In genomic region chr9:96735946-96736345, GRCm38 (mm10) we compare ENCODE assay signal across 13 mouse cellular contexts. TPM values are rescaled to one million over a fixed set of nuclear protein-coding genes. Genes with fewer than 3 reads are reported as not detected.
DNase-seq lines count a peak whose midpoint lies in the region; ATAC-seq and TF ChIP-seq lines count a peak whose summit lies in the region.
"Had no signal": no experiment of that assay in that cellular context is flagged by ENCODE, and none has a peak within 500 bp of the region (broad histone marks: within the 10 kb centered on the region; RNA-seq: fewer than 3 reads in every experiment).

No protein-coding gene starts in this region.

- no peaks in the 10 kb centered on the region for H3K9me3 ChIP-seq in hindbrain, embryonic 13.5 days
- no peaks in the 10 kb centered on the region for H3K9me3 ChIP-seq in hindbrain, embryonic 11.5 days (ENCODE audit: control insufficient read depth, low read length)
- H3K9me3 ChIP-seq in midbrain, embryonic 14.5 days (ENCODE audit: control insufficient read depth, low read length): no peaks in the 10 kb centered on the region
- no peaks in the 10 kb centered on the region for H3K9me3 ChIP-seq in midbrain, embryonic 11.5 days (ENCODE audit: control insufficient read depth, low read length)
- H3K9me3 ChIP-seq in limb, embryonic 10.5 days (replicated peaks): no peaks in the 10 kb centered on the region
- H3K9me3 ChIP-seq in liver, embryonic 11.5 days (ENCODE audit: control insufficient read depth, low read length): no peaks in the 10 kb centered on the region

- H3K36me3 ChIP-seq in hindbrain, embryonic 13.5 days: no peaks in the 10 kb centered on the region
- no peaks in the 10 kb centered on the region for H3K36me3 ChIP-seq in hindbrain, embryonic 11.5 days (ENCODE audit: control insufficient read depth, insufficient read depth, low read length)
- H3K36me3 ChIP-seq in midbrain, embryonic 14.5 days (ENCODE audit: control insufficient read depth, insufficient read depth, low read length): no peaks in the 10 kb centered on the region
- no peaks in the 10 kb centered on the region for H3K36me3 ChIP-seq in midbrain, embryonic 11.5 days (ENCODE audit: control insufficient read depth, insufficient read depth, low read length)
- H3K36me3 ChIP-seq in limb, embryonic 10.5 days: no peaks in the 10 kb centered on the region
- H3K36me3 ChIP-seq in liver, embryonic 11.5 days (ENCODE audit: control insufficient read depth, insufficient read depth, low read length): no peaks in the 10 kb centered on the region

- intact Hi-C loops in gastrocnemius, adult 2 months (cut with DNase I): no loop called here

- no peak overlapping the region for H3K4me2 ChIP-seq in hindbrain, embryonic 13.5 days
- no peak overlapping the region for H3K4me2 ChIP-seq in hindbrain, embryonic 11.5 days (replicated peaks; ENCODE audit: low read depth, low read length)
- H3K4me2 ChIP-seq in midbrain, embryonic 14.5 days (ENCODE audit: low read length): no peak overlapping the region
- no peak overlapping the region for H3K4me2 ChIP-seq in midbrain, embryonic 11.5 days
- no peak overlapping the region for H3K4me2 ChIP-seq in liver, embryonic 11.5 days

- WGBS in hindbrain, embryonic 13.5 days: 44% methylated on average over 4 of the region's 4 CpGs
- WGBS in hindbrain, embryonic 11.5 days: 63% methylated on average over 4 of the region's 4 CpGs
- 43% methylated on average over 4 of the region's 4 CpGs for WGBS in midbrain, embryonic 14.5 days
- WGBS in midbrain, embryonic 11.5 days: 65% methylated on average over 4 of the region's 4 CpGs
- 63% methylated on average over 4 of the region's 4 CpGs for WGBS in limb, embryonic 10.5 days
- WGBS in liver, embryonic 11.5 days: 76% methylated on average over 4 of the region's 4 CpGs

- no peak overlapping the region for H3K4me3 ChIP-seq in gastrocnemius, adult 2 months
- H3K4me3 ChIP-seq in hindbrain, embryonic 13.5 days: no peak overlapping the region
- no peak overlapping the region for H3K4me3 ChIP-seq in hindbrain, embryonic 11.5 days (ENCODE audit: low read depth, low read length)
- H3K4me3 ChIP-seq in midbrain, embryonic 14.5 days (replicated peaks; ENCODE audit: low read depth, low read length): no peak overlapping the region
- no peak overlapping the region for H3K4me3 ChIP-seq in midbrain, embryonic 11.5 days (ENCODE audit: low read depth, low read length)
- no peak overlapping the region for H3K4me3 ChIP-seq in limb, embryonic 10.5 days
- H3K4me3 ChIP-seq in liver, embryonic 11.5 days (ENCODE audit: low read depth, low read length): no peak overlapping the region

- peaks cover 38% of the 10 kb centered on the region for H3K4me1 ChIP-seq in hindbrain, embryonic 13.5 days (replicated peaks)
- H3K4me1 ChIP-seq in hindbrain, embryonic 11.5 days (replicated peaks; ENCODE audit: control insufficient read depth, insufficient read depth, low read length): 0 out of 2 replicates have a peak, but pooled peaks cover 2% of the 10 kb centered on the region
- H3K4me1 ChIP-seq in midbrain, embryonic 14.5 days (ENCODE audit: control insufficient read depth, insufficient read depth, low read length): peaks cover 27% of the 10 kb centered on the region
- H3K4me1 ChIP-seq in midbrain, embryonic 11.5 days (ENCODE audit: control insufficient read depth, insufficient read depth, low read length): peaks cover 15% of the 10 kb centered on the region
- H3K4me1 ChIP-seq in limb, embryonic 10.5 days: peaks cover 24% of the 10 kb centered on the region
- H3K4me1 ChIP-seq in liver, embryonic 11.5 days (replicated peaks; ENCODE audit: control insufficient read depth, insufficient read depth, low read length): no peaks in the 10 kb centered on the region

- peak overlapping the region; percentile 2; the same call in 1 of the 2 replicates for H3K27ac ChIP-seq in gastrocnemius, adult 2 months
- H3K27ac ChIP-seq in hindbrain, embryonic 13.5 days: peak overlapping the region; percentile 64
- no peak overlapping the region for H3K27ac ChIP-seq in hindbrain, embryonic 11.5 days (ENCODE audit: low read depth, low read length)
- peak overlapping the region; percentile 66 for H3K27ac ChIP-seq in midbrain, embryonic 14.5 days (replicated peaks; ENCODE audit: low read depth, low read length)
- H3K27ac ChIP-seq in midbrain, embryonic 11.5 days (ENCODE audit: low read depth, low read length): no peak overlapping the region
- H3K27ac ChIP-seq in limb, embryonic 10.5 days: no peak overlapping the region
- H3K27ac ChIP-seq in liver, embryonic 11.5 days (ENCODE audit: low read depth, low read length): no peak overlapping the region

- H3K9ac ChIP-seq in hindbrain, embryonic 13.5 days: no peak overlapping the region
- no peak overlapping the region for H3K9ac ChIP-seq in hindbrain, embryonic 11.5 days (ENCODE audit: low read depth, low read length)
- H3K9ac ChIP-seq in midbrain, embryonic 14.5 days (replicated peaks; ENCODE audit: low read length): no peak overlapping the region
- no peak overlapping the region for H3K9ac ChIP-seq in midbrain, embryonic 11.5 days (ENCODE audit: low read length)
- no peak overlapping the region for H3K9ac ChIP-seq in liver, embryonic 11.5 days (ENCODE audit: low read depth, low read length)

- no peak for ATAC-seq in hindbrain, embryonic 13.5 days (ENCODE audit: low FRiP score)
- ATAC-seq in hindbrain, embryonic 11.5 days (ENCODE audit: low FRiP score): no peak
- no peak for ATAC-seq in midbrain, embryonic 14.5 days (ENCODE audit: low FRiP score, low TSS enrichment)
- ATAC-seq in midbrain, embryonic 11.5 days (ENCODE audit: low FRiP score): no peak
- ATAC-seq in liver, embryonic 11.5 days (replicated peaks; ENCODE audit: low FRiP score): no peak
- ATAC-seq: forebrain, embryonic 16.5 days had no signal

- H3K27me3 ChIP-seq in hindbrain, embryonic 13.5 days: no peaks in the 10 kb centered on the region
- no peaks in the 10 kb centered on the region for H3K27me3 ChIP-seq in hindbrain, embryonic 11.5 days (ENCODE audit: control insufficient read depth, insufficient read depth, low read length)
- no peaks in the 10 kb centered on the region for H3K27me3 ChIP-seq in midbrain, embryonic 14.5 days (ENCODE audit: control insufficient read depth, insufficient read depth, low read length)
- H3K27me3 ChIP-seq in midbrain, embryonic 11.5 days (ENCODE audit: control insufficient read depth, insufficient read depth, low read length): no peaks in the 10 kb centered on the region
- no peaks in the 10 kb centered on the region for H3K27me3 ChIP-seq in limb, embryonic 10.5 days (ENCODE audit: low read depth, poor library complexity, severe bottlenecking)
- H3K27me3 ChIP-seq in liver, embryonic 11.5 days (replicated peaks; ENCODE audit: control insufficient read depth, insufficient read depth, low read length): no peaks in the 10 kb centered on the region; the same call in 1 of the 2 replicates

- no peak for TF ChIP-seq CTCF in gastrocnemius, adult 2 months (IDR thresholded peaks at IDR 0.05)

- DNase-seq in gastrocnemius, adult 2 months: no peak
- DNase-seq in gastrocnemius, postnatal 25 days: no peak
- no peak for DNase-seq in hindbrain, embryonic 11.5 days (ENCODE audit: low spot score)
- peak; percentile 52 for DNase-seq in midbrain, embryonic 14.5 days
- DNase-seq in midbrain, embryonic 11.5 days (ENCODE audit: low spot score, missing footprints): no peak
- peak; percentile 29 for DNase-seq in limb, embryonic 10.5 days (ENCODE audit: low spot score)
- no peak for DNase-seq in liver, embryonic 11.5 days (ENCODE audit: low spot score)
- DNase-seq: cerebellum, adult 2 months; lung, postnatal 4 days; right cerebral cortex, postnatal 14 days; thymus, adult 18-20 months had no signal

RNA-seq across cellular contexts. Expression of gene Zbtb38, which starts 16.7 kb away (rescaled TPM):
- total RNA-seq in gastrocnemius, adult 2 months (2021): 10 to 100 TPM; 22.9 to 33.8 TPM
- 10 to 100 TPM; 19.3 to 19.8 TPM for total RNA-seq in gastrocnemius, postnatal 25 days (2021)
- 42.2 and 44.0 TPM in 2 replicates for polyA plus RNA-seq in hindbrain, embryonic 13.5 days (2015; fragmentation: Nextera tagmentation; extraction: Ambion mirVana)
- polyA plus RNA-seq in hindbrain, embryonic 11.5 days (2014; fragmentation: Nextera tagmentation; extraction: Ambion mirVana): 11.1 and 14.3 TPM in 2 replicates
- 50.5 and 55.1 TPM in 2 replicates for polyA plus RNA-seq in midbrain, embryonic 14.5 days (2014; fragmentation: Nextera tagmentation; extraction: Ambion mirVana)
- 11.3 and 11.9 TPM in 2 replicates for polyA plus RNA-seq in midbrain, embryonic 11.5 days (2014; fragmentation: Nextera tagmentation; extraction: Ambion mirVana)
- polyA plus RNA-seq in limb, embryonic 10.5 days (2016; fragmentation: Nextera tagmentation; extraction: Ambion mirVana): 6.4 and 8.1 TPM in 2 replicates
- 10.0 and 10.1 TPM in 2 replicates for polyA plus RNA-seq in liver, embryonic 11.5 days (2014; fragmentation: Nextera tagmentation; extraction: Ambion mirVana)

Comparison
In these comparisons a context has a peak if more than half of its experiments do, and no peak if none do; other contexts are left out.
1. DNase-seq: peak in midbrain, embryonic 14.5 days (single experiment) and limb, embryonic 10.5 days (single experiment); none in gastrocnemius, adult 2 months (single experiment), gastrocnemius, postnatal 25 days (single experiment), hindbrain, embryonic 11.5 days (single experiment), midbrain, embryonic 11.5 days (single experiment) and liver, embryonic 11.5 days (single experiment).
2. H3K27ac ChIP-seq: peak in gastrocnemius, adult 2 months (single experiment), hindbrain, embryonic 13.5 days (single experiment) and midbrain, embryonic 14.5 days (single experiment); none in hindbrain, embryonic 11.5 days (single experiment), midbrain, embryonic 11.5 days (single experiment), limb, embryonic 10.5 days (single experiment) and liver, embryonic 11.5 days (single experiment).